Mouse (Mus musculus) gastrocnemius, postnatal 10 days (tissue): ENCODE data around the gene Rhbdf2. TPM values are rescaled to one million over a fixed set of nuclear protein-coding genes. Genes with fewer than 3 reads are reported as not detected.
"Not testable (repeated sequence)": the region's sequence is repeated elsewhere in the genome, so short reads cannot be mapped to it uniquely, and the experiment has no call there.

ENCODE experiments used
- DNase-seq: peaks from one replicate; pipeline ENCODE4 v3.0.0; 2021; ENCODE audit warnings: mixed read lengths
- long read RNA-seq, 2 experiments: library from polyadenylated mRNA; stranded (forward); transcript quantifications; one replicate each; pipeline ENCODE4 v2.0.0; 2021
- total RNA-seq, 2 experiments: library from RNA; stranded (reverse); gene quantifications; 2 replicates each; pipeline ENCODE4 v1.2.3; 2021

Gene Rhbdf2
- total RNA-seq, result 1 to 10 TPM; 5.2 to 8.4 TPM
- long read RNA-seq, experiment 1, transcript Rhbdf2-202 (19 exons, 3,593 nt), result major isoform, 5 of 13 reads
- long read RNA-seq, experiment 1, partial matches to known transcripts, result 3 of 13 reads
- long read RNA-seq, experiment 1, other reads (novel, unspliced or antisense), result 5 of 13 reads
- long read RNA-seq, experiment 2, transcript Rhbdf2-202 (19 exons, 3,593 nt), result major isoform, 8 of 14 reads
- long read RNA-seq, experiment 2, partial matches to known transcripts, result 3 of 14 reads
- long read RNA-seq, experiment 2, other reads (novel, unspliced or antisense), result 3 of 14 reads

DNA sequence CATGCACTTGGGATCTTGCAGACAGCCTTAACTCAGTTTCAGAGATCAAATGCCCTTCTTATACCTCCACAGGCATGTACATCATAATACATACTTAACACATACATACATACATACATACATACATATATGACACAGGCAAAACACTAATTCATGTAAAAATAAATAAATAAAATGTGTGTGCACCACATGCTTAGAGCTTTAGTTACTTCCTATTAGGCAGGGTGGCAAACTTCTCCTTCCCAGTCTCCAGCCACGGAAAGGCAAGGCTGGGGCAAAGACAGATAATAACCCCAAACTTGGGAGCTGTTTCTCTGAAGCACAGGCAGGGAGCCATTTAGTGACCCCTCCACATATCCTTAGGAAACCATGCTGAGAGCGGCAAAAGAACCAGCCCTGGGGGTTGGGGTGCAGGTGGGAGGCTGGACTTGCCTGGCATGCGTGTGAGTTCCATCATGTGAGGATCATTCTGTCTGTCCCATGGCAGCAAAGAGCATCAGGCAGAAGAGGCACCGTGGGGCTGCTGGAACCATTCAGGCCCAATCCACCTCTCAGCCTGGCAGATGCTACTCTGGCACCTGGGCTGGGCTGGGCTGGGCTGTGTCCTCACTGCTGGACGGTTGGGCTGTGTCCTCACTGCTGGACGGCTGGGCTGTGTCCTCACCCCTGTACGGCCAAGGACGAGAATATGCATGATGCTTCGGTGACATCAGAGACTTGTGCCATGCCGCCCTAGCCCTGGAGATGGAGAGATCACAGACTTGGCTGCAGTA is at the start of gene Rhbdf2:
Gene Rhbdf2, minus strand, starts transcription at position 721 of the 773 bp plus-strand sequence.
- no peak for DNase-seq

DNA sequence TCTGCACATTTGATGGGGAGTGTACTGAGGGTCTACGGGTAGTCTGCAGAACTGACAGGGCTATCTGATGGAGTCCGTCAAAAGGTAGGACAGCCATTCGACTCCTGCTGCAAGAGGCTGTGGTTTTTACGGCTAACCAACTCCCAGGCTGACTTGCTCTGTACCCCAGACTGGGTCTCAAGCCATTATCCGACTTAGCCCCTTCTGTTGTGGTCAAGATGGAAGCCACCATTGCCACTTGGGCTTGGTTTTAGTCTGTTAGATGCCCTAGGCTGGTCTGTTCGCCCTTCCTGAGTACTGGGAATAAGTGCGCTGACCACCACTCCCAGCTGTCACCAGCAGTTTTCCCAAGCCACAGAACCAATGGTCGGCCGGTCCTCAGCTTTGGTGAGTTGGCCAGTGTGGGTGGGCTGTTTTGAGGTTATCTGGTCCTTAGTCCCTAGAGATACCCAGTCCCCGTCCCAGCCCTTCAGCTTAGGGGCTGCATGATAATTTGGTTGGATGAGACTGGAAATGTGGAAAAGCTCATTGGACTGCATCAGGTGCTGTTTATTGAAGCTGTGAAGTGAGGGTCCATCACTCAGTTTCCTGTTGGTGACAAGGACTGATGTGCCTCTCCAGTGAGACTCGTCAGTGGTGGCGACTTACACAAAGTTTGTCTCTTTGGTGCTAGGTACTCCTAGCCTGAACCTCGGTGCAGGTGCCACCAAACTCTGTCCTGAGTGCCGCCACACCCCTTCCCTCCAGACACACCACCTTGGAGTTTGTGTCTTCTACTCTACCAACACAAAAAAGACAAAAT is 49.6 kb upstream of the Rhbdf2 start:
- no peak for DNase-seq

DNA sequence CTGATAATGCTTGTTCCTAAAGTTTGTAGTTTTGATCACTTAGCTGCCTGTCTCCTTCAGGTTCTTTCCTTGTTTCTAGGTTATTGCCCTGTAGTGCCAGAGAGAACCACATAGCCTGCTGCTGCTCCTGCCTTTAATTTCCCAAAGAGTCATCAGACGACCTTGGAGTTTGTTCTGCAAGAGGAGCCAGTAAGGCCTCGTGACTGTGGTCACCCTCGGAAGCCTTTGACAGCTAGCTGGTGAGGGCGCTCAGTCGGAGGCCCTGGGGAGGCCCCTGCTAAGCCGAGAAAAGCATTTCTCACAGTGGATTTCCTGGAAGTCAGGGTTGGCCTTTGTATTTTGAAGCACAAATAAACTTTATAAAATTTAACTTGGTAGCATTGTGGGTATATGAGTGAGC is 48.6 kb upstream of the Rhbdf2 start:
- DNase-seq, result not testable (repeated sequence)

DNA sequence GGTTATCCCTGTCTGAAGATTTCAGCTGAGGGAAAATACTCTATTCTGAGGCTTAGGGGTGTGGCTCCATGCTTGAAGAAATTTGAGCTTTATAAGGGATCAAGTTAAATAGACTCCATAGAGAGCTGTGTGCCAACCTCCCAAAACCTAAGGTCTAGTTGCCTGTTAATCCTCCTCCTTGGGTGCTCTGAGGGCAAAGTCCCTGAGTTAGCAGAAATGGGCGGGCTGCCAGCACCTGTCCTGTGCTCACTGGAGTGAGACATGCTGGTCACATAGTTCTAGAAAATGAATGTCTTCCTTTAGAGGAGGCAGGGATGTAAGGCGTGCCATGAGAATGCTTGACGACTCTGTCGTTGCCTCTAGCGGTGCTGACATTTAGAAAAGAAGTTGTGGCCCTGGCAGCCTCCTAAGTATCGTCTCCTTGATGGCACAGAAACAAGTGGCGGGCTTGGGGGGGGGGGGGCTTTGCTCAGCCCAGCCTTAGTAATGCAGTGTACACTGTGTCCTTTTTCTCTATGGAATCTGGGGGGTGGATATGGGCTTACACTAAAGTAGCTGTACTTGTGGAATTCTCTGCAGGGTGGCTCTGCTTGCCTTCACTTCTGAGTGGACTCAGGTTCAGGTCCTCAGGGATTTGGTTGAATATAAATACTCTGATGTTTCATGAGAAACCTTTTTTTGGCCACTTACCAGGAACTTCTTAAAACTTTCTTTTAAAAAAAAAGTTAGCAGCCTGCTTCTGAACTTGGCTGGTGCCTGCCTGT is 48.0 kb upstream of the Rhbdf2 start:
- peak; percentile 45 for DNase-seq

DNA sequence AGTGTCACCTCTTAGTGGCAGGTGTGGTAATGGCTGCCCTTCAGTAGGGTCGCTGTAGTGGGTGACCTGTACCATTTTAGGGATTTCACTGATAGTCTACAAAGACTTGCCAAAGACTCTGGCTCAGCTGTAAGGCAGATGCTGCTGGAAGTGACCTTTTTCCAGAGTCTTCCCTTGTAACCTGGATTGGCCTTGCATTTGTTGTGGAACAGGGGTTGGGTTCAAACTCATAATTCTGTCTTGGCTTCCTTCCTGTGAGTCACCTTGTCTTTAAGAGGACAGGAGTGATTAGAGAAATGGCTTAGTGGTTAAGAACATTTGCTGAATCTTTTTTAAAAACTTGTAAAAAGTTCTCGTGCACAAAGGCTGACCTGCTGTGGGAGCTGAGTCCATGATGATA is 46.6 kb upstream of the Rhbdf2 start:
- DNase-seq, result no peak

DNA sequence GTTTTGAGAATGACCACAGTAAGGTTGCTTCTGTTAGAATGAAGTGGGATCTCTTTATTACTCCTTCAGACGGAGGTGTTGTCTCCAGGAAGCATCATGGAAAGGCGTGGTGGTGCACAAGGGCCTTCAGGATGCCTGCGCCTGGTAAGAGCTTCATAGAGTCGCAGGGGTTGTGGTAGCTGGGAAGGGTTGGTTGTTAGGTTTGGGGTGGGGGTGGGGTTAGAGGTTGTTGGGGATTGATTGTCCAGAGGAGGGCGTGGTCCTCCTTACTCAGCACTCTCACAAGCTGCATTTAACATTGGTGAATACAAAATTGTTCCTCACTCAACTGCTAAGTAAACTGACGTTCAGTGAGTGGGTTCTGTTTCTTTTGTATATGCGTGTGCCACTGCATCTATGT is 45.8 kb upstream of the Rhbdf2 start:
- DNase-seq, result no peak

DNA sequence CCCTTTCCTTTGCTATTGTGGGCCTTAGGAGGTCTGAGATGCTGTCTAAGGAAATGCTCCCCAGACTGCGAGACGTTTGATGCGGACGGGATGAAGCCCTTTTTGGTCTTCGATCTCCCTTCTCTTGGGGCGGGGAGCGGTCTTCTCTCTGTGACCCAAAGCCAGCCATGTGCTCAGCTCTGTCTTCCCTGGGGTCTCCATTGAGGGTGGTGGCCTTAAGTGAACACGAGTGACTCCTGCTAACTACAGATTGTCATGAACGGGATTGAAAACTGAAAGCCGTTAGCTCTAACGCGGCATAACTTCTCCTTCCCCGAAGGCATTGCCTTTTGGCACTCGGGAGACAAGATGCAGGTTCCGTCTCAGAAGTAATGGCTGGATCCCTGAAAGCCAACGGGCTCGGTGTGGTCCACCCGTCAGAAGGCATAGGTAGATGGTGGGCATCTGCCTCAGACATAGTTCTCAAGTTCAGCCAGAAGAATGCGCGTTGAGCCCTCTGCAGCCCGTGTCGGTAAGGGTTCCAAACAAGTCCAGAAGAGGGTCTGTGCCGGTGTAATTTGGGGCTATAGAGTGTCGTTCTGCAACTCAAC is 45.1 kb upstream of the Rhbdf2 start:
- no peak for DNase-seq

DNA sequence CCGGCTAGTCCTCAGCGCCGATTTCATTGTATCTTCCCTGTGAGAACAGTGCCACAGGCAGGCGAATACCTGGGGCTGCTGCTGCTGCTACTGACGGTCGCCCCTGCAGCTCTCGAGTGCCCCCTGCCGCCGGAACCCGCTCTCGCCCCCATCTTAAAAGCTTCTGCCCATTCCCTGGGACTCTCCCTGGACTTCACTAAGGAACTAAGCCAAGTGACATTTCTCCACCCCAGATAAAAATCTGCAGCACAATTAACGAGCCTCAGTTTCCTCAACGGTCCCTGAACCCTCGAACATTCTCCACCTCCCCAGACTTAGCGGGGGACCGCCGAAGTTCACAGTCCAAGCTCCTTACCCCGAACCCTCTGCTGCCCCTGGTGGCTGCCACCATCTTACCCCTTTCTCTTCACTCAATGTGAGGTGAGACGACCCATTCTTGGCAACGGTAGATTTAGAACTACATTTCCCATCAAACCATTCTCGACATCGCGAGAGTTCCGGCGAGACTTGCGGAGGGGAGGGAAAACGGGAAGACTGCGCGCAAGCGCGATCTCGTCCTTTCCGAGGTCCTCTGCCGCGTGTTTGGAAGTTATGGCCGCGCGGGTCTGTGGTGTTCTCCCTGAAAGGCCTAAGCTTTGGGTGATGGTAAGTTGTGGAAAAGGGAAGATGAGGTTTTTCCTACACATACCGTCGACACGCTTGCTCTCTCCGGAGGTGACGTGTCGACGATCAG is 44.5 kb upstream of the Rhbdf2 start:
- DNase-seq, result peak; percentile 98

DNA sequence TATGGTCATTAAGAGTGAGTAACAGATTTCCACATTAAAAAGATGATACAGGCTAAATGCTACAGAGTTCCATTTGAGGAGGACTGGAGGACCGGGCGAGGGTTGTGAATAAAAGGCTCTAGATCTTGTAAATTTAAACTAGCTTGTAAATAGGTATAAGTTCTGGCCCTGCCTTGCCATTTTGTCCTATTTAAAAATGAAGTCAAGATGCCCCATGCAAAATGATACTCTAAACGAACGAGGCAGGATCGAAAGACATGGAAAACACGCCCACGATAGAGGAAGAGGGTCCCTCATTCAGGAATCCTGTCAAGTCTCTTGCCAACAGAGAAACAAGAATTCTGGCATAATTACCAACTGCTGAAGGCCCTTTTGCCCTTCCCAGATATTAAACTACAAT is 43.6 kb upstream of the Rhbdf2 start:
- no peak for DNase-seq

DNA sequence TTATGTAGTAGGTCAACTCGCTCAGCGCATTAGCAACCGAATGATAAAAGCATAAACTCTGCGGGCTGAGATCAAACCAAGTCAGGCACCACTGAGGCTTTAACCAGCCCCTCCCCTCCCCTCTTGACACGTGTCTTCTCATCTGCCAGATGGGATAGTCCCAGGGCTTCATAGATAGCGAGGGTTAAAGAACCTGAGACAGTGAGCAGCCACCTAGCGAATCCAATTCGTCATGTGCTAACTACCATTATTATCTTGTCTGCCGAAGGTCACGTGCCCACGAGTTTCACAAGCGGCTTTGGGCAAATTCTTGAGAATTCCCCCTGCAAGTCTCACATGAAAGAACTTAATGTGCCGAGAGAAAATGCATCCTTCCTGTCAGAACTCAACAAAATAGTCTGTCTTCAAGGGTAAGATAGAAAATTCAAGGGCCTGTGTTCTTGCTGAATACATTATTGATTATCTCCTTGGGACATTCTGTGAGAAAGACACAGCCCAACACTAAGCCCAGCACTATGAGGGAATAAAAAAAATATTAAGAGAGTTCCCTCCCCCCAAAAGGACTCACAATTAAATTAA is 43.1 kb upstream of the Rhbdf2 start:
- DNase-seq, result no peak

DNA sequence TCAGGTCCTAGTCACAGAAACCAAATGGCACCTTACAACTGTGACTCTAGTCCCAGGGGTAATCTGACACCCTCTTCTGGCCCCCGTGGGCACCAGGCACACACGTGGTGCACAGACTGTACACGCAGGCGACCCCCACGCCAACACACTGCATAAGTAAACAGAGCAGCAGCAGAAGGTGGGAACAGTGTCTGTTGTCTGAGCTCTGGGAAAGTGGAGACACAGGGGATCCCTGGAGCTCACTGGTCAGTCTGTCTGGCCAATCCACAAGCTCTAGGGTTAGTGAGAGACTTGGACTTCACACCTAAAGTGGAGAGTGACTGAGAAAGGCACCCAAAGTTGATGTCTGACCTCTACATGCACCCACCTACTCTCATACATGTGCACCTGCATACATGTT is 42.5 kb upstream of the Rhbdf2 start:
- DNase-seq, result no peak

DNA sequence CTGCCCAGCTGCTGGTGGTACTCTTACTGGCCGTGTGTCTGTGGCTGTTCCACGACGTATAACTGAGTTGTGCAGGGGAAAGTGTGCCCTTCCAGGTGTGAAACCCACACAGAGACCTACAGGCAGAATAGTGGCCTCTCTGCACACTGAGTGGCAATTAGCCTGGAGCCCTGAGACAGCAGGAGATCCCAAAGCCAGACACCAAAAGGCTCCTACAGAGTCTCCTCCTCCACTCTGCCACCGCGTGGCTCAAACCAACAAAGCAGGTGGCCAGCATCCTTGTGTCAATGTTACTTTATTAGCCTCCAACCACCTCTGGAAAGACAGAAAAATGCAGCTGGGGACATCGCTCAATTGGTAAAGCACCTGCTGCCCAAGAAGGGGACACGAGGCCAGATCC is 42.0 kb upstream of the Rhbdf2 start:
- peak; percentile 36 for DNase-seq

DNA sequence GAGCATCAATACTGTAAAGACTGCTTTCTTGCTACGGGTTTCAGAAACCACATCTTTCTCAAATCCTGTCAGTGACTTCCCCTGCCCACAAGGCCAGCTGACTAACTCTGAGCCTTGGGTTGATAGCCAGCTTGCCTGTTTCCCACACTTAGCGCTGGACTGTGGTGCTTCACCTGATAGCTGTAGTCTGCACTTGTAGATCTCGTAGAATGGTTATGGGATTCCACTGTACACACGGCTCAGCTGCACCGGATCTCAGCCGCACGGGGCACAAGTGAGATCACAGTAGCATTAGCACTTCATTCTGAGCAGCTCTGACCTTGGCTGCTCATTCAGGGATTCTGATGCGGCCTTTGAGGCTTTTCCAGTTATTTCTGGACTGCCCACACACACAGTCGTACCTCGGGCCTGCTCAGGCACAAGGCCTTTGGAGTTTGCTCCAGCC is 41.6 kb upstream of the Rhbdf2 start:
- DNase-seq, result peak; percentile 12

DNA sequence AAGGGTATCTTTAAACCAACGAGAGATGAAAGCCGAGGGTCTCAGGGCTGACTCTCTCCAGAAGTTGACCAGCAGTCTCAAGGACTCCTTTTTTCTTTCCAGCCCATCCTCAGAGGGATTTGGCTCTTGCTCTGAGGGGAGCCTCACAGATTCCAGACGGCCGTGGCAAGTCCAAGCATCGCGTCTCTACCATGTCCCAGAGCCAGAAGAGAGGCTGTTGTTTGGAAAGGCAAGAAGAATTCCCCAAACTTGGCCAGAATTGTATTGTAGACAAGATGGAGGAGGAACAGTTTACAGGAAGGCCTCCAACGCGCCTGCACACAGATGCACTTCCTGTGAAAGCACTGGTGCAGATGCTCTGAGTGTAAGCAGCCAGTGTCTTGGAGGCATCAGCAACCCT is 41.1 kb upstream of the Rhbdf2 start:
- no peak for DNase-seq

DNA sequence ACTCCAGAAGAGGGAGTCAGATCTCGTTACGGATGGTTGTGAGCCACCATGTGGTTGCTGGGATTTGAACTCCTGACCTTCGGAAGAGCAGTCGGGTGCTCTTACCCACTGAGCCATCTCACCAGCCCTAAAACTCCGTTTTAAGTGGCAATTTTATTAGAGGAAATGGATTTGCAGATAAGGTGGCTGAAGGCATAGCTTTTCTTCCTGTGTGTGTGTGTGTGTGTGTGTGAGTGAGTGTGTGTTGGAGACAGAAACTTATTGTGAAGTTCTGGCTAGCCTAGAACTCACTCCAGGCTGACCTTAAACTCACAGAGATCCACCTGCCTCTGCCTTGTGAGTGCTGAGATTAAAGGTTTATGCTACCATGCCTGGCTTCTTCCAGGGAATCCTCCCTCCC is 40.2 kb upstream of the Rhbdf2 start:
- not testable (repeated sequence) for DNase-seq

DNA sequence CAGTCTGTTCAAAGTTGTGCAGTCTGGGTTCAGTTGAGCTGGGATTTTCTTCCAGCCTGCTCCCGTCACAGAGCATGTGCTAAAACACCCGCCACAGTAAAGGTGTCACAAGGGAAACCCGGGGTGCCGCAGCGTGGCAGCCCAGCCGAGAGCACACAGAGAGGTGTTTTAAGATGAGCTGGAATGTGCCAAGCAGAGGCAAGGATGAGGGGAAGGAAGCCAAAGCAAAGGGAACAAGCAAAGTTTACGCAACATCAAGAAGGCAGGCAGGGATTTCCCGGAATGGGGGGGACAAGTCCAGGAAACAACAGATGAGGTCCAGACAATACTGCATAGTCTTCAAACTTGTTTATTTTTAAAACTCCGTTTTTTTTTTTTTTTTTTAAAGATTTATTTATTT is 39.7 kb upstream of the Rhbdf2 start:
- DNase-seq, result no peak

DNA sequence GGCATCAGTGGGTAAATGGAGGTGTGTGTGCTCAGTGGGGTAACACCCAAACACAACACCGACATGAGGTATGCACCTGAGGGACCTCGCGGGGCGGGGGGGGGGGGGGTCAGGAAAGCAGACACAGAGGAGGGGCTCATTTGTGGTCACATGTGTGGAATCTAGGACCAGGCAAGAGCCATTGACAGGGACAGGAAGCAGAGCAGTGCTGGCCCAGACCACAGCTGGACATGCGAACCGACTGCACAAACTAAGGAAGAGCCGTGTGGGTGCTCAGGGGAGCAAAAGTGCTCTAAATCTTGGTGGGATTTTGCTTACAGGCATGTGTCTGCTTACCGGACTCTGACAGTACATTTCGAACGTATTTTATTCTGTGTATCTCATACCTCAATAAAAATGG is 38.5 kb upstream of the Rhbdf2 start:
- DNase-seq, result no peak

DNA sequence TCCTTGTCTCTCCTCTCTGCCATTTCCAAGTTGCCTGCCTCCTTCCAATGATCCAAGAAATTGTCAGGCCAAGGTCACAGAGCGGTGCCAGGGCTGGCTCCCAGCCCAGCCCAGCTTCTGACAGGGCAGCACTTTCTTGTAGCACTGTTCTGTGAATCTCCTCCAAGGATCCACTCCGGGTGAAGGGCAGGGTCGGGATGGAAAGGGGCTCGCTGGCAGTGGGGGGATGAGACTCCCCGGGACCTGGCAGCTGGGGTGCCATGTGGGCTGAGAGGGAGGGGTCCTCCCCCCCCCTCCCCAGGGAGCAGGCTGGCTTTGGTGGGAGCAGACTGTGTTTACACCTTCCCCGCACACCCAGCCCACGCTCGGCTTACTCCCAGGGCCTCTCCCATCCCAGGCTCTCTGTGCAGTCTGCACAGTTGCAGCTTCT is 35.1 kb upstream of the Rhbdf2 start:
- DNase-seq, result peak; percentile 48

DNA sequence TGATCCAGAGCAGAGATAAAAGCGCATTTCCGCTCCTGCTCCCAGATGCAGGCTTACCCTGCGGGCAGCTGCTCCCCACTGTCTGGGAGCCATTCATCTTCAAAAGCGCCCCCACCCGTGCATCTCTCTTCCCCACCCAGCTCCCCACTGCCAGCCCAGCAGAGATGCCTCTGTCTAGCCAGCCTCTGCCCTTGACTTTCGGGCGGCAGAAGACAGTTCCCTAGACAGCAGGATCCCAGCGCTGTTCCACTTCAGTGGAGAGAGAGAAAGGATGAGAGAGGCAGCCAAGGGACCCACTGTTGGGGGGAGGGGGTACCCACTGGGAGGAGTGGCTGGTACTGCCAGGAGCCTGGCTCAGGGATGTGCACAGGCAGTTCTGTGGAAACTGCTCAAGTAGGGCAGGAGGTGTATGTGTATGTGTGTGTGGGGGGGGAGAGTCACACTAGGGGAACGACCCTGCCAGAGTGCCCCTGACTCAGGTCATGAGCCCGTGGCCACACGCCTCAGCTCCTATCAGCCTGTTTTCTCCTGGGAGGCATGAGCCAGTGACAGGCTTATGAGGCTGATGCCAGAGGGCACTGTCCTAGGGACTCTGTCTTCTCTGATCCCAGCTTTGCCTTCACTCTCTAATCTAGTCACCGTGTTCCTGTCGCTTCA is 34.6 kb upstream of the Rhbdf2 start:
- DNase-seq, result no peak

DNA sequence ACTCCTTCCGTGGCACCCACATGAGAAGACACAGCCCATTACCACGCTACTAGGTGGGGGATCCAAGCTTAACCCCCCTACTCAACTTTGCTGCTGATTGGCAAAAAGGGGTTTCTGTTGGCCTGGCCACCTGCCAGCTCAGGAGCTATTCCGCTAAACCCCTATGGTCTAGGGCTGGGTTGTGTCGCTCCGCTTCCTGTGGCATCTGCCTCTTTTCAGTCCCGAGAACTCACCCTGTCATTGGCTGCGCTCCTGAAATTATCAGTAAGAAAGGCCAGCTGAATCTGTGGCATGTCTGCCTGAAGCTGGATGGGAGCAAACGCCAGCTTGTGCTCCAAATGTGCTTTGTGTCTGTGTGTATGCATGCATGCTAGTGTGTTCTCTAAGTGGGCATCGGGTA is 33.4 kb upstream of the Rhbdf2 start:
- peak; percentile 14 for DNase-seq
